Mouse (Mus musculus) spleen, adult 2 months (tissue): ENCODE results near the gene Olfml2a.

Experiments used
- CTCF ChIP-seq: fragments of 200-500 bp; IDR thresholded peaks from 2 replicates; pipeline ENCODE4 v1.5.1; 2011; ENCODE audit warnings: mild to moderate bottlenecking, inconsistent platforms; ENCODE audit not compliant: insufficient read depth, insufficient read length, insufficient replicate concordance; ENCODE audit errors: extremely low read depth
- POLR2A ChIP-seq: fragments of 200-500 bp; IDR thresholded peaks from 2 replicates; pipeline ENCODE4 v1.6.1; 2011; ENCODE audit warnings: low read depth, low read length, inconsistent platforms

GRCm38 (mm10) chr2:38970057-38970456 is 38.3 kb downstream of the Olfml2a start:
- TF ChIP-seq CTCF: no peak
- no peak for TF ChIP-seq POLR2A
